Mouse (Mus musculus): ENCODE data around the gene Swsap1. TPM values are rescaled to one million over a fixed set of nuclear protein-coding genes. Genes with fewer than 3 reads are reported as not detected.

Gene Swsap1
- polyA plus RNA-seq, 1 experiment from 2014 or later = 11.7 TPM

- Histone ChIP-seq H3K36me3 (ENCODE audit: control insufficient read depth, insufficient read depth, low read length) (no peaks in the 10 kb centered on the region), H3K4me1 (replicated peaks; ENCODE audit: control insufficient read depth, insufficient read depth, low read length) (peaks cover 12% of the 10 kb centered on the region), H3K9me3 (ENCODE audit: control insufficient read depth, low read length) (no peaks in the 10 kb centered on the region), H3K4me3 (ENCODE audit: low read depth, low read length) (no peak overlapping the region), H3K27me3 (replicated peaks; ENCODE audit: control insufficient read depth, insufficient read depth, low read length) (no peaks in the 10 kb centered on the region), H3K4me2 (ENCODE audit: low read length) (no peak overlapping the region), H3K9ac (ENCODE audit: low read length) (no peak overlapping the region), H3K27ac (ENCODE audit: low read depth) (no peak overlapping the region)
- DNase-seq (ENCODE audit: low spot score) (no peak), ATAC-seq (replicated peaks; ENCODE audit: low FRiP score, low TSS enrichment, low read depth) (no peak)
- 56% methylated on average over 2 of the region's 2 CpGs for WGBS
Observed at GRCm38 (mm10) chr9:21932006-21932405, 23.5 kb upstream of the Swsap1 start.

- peaks cover 10% of the 10 kb centered on the region for H3K4me1 ChIP-seq (replicated peaks; ENCODE audit: control insufficient read depth, insufficient read depth, low read length)
- H3K36me3 ChIP-seq (ENCODE audit: control insufficient read depth, insufficient read depth, low read length) = no peaks in the 10 kb centered on the region
- WGBS = 58% methylated on average over 12 of the region's 12 CpGs
- no peak overlapping the region for H3K4me2 ChIP-seq (ENCODE audit: low read length)
- H3K27ac ChIP-seq (ENCODE audit: low read depth) = no peak overlapping the region
- DNase-seq (ENCODE audit: low spot score) (peak; percentile 47), ATAC-seq (replicated peaks; ENCODE audit: low FRiP score, low TSS enrichment, low read depth) (no peak)
- no peaks in the 10 kb centered on the region for H3K9me3 ChIP-seq (ENCODE audit: control insufficient read depth, low read length)
- no peak overlapping the region for H3K9ac ChIP-seq (ENCODE audit: low read length)
- no peak overlapping the region for H3K4me3 ChIP-seq (ENCODE audit: low read depth, low read length)
- H3K27me3 ChIP-seq (replicated peaks; ENCODE audit: control insufficient read depth, insufficient read depth, low read length) = no peaks in the 10 kb centered on the region
Observed at GRCm38 (mm10) chr9:21932445-21933137, 23.0 kb upstream of the Swsap1 start.

- H3K27me3 ChIP-seq (replicated peaks; ENCODE audit: control insufficient read depth, insufficient read depth, low read length) = no peaks in the 10 kb centered on the region
- no peak overlapping the region for H3K4me3 ChIP-seq (ENCODE audit: low read depth, low read length)
- H3K36me3 ChIP-seq (ENCODE audit: control insufficient read depth, insufficient read depth, low read length) = no peaks in the 10 kb centered on the region
- H3K4me1 ChIP-seq (replicated peaks; ENCODE audit: control insufficient read depth, insufficient read depth, low read length) = peaks cover 10% of the 10 kb centered on the region; the same call in 1 of the 2 replicates
- 89% methylated on average over 12 of the region's 12 CpGs for WGBS
- H3K9me3 ChIP-seq (ENCODE audit: control insufficient read depth, low read length) = no peaks in the 10 kb centered on the region
- ATAC-seq (replicated peaks; ENCODE audit: low FRiP score, low TSS enrichment, low read depth) (no peak), DNase-seq (ENCODE audit: low spot score) (peak; percentile 41)
- no peak overlapping the region for H3K27ac ChIP-seq (ENCODE audit: low read depth)
- no peak overlapping the region for H3K9ac ChIP-seq (ENCODE audit: low read length)
- no peak overlapping the region for H3K4me2 ChIP-seq (ENCODE audit: low read length)
Observed at GRCm38 (mm10) chr9:21934021-21934420, 21.5 kb upstream of the Swsap1 start.

GRCm38 (mm10) chr9:21935466-21936131, 20.0 kb upstream of the Swsap1 start:
- Histone ChIP-seq H3K4me1 (replicated peaks; ENCODE audit: control insufficient read depth, insufficient read depth, low read length) (peaks cover 10% of the 10 kb centered on the region; the same call in 1 of the 2 replicates), H3K27me3 (replicated peaks; ENCODE audit: control insufficient read depth, insufficient read depth, low read length) (no peaks in the 10 kb centered on the region), H3K9me3 (ENCODE audit: control insufficient read depth, low read length) (no peaks in the 10 kb centered on the region), H3K4me3 (ENCODE audit: low read depth, low read length) (no peak overlapping the region), H3K27ac (ENCODE audit: low read depth) (no peak overlapping the region), H3K9ac (ENCODE audit: low read length) (no peak overlapping the region), H3K36me3 (ENCODE audit: control insufficient read depth, insufficient read depth, low read length) (no peaks in the 10 kb centered on the region), H3K4me2 (ENCODE audit: low read length) (no peak overlapping the region)
- WGBS = 88% methylated on average over 7 of the region's 7 CpGs
- ATAC-seq (replicated peaks; ENCODE audit: low FRiP score, low TSS enrichment, low read depth) (no peak), DNase-seq (ENCODE audit: low spot score) (no peak)

- Histone ChIP-seq H3K9me3 (ENCODE audit: control insufficient read depth, low read length) (no peaks in the 10 kb centered on the region), H3K27me3 (replicated peaks; ENCODE audit: control insufficient read depth, insufficient read depth, low read length) (no peaks in the 10 kb centered on the region), H3K4me1 (replicated peaks; ENCODE audit: control insufficient read depth, insufficient read depth, low read length) (peaks cover 10% of the 10 kb centered on the region; the same call in 1 of the 2 replicates), H3K9ac (ENCODE audit: low read length) (peak within 1 kb of the TSS; percentile 29), H3K4me3 (ENCODE audit: low read depth, low read length) (peak within 1 kb of the TSS; percentile 41), H3K4me2 (ENCODE audit: low read length) (peak within 1 kb of the TSS; percentile 59), H3K27ac (ENCODE audit: low read depth) (no peak within 1 kb of the TSS), H3K36me3 (ENCODE audit: control insufficient read depth, insufficient read depth, low read length) (no peaks in the 10 kb centered on the region)
- peak; percentile 95 for DNase-seq (ENCODE audit: low spot score)
- 2% methylated on average over 43 of the region's 43 CpGs for WGBS
- ATAC-seq (replicated peaks; ENCODE audit: low FRiP score, low TSS enrichment, low read depth) = peak; percentile 96
Observed at GRCm38 (mm10) chr9:21936692-21937570, 18.6 kb upstream of the Swsap1 start, which contains the start of gene Plppr2. Gene Plppr2 (plus strand): TSS chr9:21937033.

GRCm38 (mm10) chr9:21937711-21938175, 17.8 kb upstream of the Swsap1 start:
- ATAC-seq (replicated peaks; ENCODE audit: low FRiP score, low TSS enrichment, low read depth) (no peak), DNase-seq (ENCODE audit: low spot score) (no peak)
- peaks cover 10% of the 10 kb centered on the region; the same call in 1 of the 2 replicates for H3K4me1 ChIP-seq (replicated peaks; ENCODE audit: control insufficient read depth, insufficient read depth, low read length)
- no peaks in the 10 kb centered on the region for H3K9me3 ChIP-seq (ENCODE audit: control insufficient read depth, low read length)
- H3K27me3 ChIP-seq (replicated peaks; ENCODE audit: control insufficient read depth, insufficient read depth, low read length) = no peaks in the 10 kb centered on the region
- peak overlapping the region; percentile 59 for H3K4me2 ChIP-seq (ENCODE audit: low read length)
- WGBS = 82% methylated on average over 4 of the region's 4 CpGs
- no peak overlapping the region for H3K27ac ChIP-seq (ENCODE audit: low read depth)
- H3K36me3 ChIP-seq (ENCODE audit: control insufficient read depth, insufficient read depth, low read length) = no peaks in the 10 kb centered on the region
- no peak overlapping the region for H3K4me3 ChIP-seq (ENCODE audit: low read depth, low read length)
- no peak overlapping the region for H3K9ac ChIP-seq (ENCODE audit: low read length)

GRCm38 (mm10) chr9:21938234-21938855, 17.2 kb upstream of the Swsap1 start:
- WGBS = 88% methylated on average over 4 of the region's 4 CpGs
- Histone ChIP-seq H3K9me3 (ENCODE audit: control insufficient read depth, low read length) (no peaks in the 10 kb centered on the region), H3K9ac (ENCODE audit: low read length) (no peak overlapping the region), H3K27ac (ENCODE audit: low read depth) (no peak overlapping the region), H3K27me3 (replicated peaks; ENCODE audit: control insufficient read depth, insufficient read depth, low read length) (no peaks in the 10 kb centered on the region), H3K4me3 (ENCODE audit: low read depth, low read length) (no peak overlapping the region), H3K4me1 (replicated peaks; ENCODE audit: control insufficient read depth, insufficient read depth, low read length) (peaks cover 10% of the 10 kb centered on the region; the same call in 1 of the 2 replicates), H3K4me2 (ENCODE audit: low read length) (no peak overlapping the region), H3K36me3 (ENCODE audit: control insufficient read depth, insufficient read depth, low read length) (no peaks in the 10 kb centered on the region)
- ATAC-seq (replicated peaks; ENCODE audit: low FRiP score, low TSS enrichment, low read depth) = no peak
- no peak for DNase-seq (ENCODE audit: low spot score)

GRCm38 (mm10) chr9:21943046-21943445, 12.5 kb upstream of the Swsap1 start:
- Histone ChIP-seq H3K4me3 (ENCODE audit: low read depth, low read length) (no peak overlapping the region), H3K27ac (ENCODE audit: low read depth) (no peak overlapping the region), H3K4me2 (ENCODE audit: low read length) (no peak overlapping the region), H3K36me3 (ENCODE audit: control insufficient read depth, insufficient read depth, low read length) (no peaks in the 10 kb centered on the region), H3K4me1 (replicated peaks; ENCODE audit: control insufficient read depth, insufficient read depth, low read length) (0 out of 2 replicates have a peak, but pooled peaks cover 5% of the 10 kb centered on the region), H3K9ac (ENCODE audit: low read length) (no peak overlapping the region), H3K9me3 (ENCODE audit: control insufficient read depth, low read length) (no peaks in the 10 kb centered on the region), H3K27me3 (replicated peaks; ENCODE audit: control insufficient read depth, insufficient read depth, low read length) (peaks cover 6% of the 10 kb centered on the region; the same call in 1 of the 2 replicates)
- DNase-seq (ENCODE audit: low spot score) (no peak), ATAC-seq (replicated peaks; ENCODE audit: low FRiP score, low TSS enrichment, low read depth) (no peak)
- 70% methylated on average over 12 of the region's 12 CpGs for WGBS

Measured in intestine, embryonic 14.5 days (tissue).